Mouse (Mus musculus) forebrain, embryonic 10.5 days (tissue): ENCODE results near the gene Rab44. TPM values are rescaled to one million over a fixed set of nuclear protein-coding genes. Genes with fewer than 3 reads are reported as not detected.

Experiments
- DNase-seq: peaks from one replicate; pipeline ENCODE4 v3.0.0-alpha.2; 2017; ENCODE audit warnings: low spot score; ENCODE audit errors: extremely low spot score
- H3K27ac ChIP-seq: fragments of 300-500 bp; sonication (generic); 2 replicates; pipeline ENCODE4 v1.5.1; 2016; ENCODE audit warnings: mild to moderate bottlenecking
- H3K27me3 ChIP-seq: fragments of 300-500 bp; sonication (generic); 2 replicates; pipeline ENCODE4 v1.6.1; 2016; ENCODE audit warnings: mild to moderate bottlenecking; ENCODE audit not compliant: poor library complexity, severe bottlenecking
- H3K36me3 ChIP-seq: fragments of 300-500 bp; sonication (generic); replicated peaks from 2 replicates; pipeline ENCODE4 v1.6.1; 2016; ENCODE audit warnings: mild to moderate bottlenecking, moderate library complexity
- H3K4me1 ChIP-seq: fragments of 300-500 bp; sonication (generic); 2 replicates; pipeline ENCODE4 v1.6.1; 2016
- H3K4me3 ChIP-seq: fragments of 300-500 bp; sonication (generic); 2 replicates; pipeline ENCODE4 v1.5.1; 2016; ENCODE audit warnings: mild to moderate bottlenecking, moderate library complexity
- H3K9me3 ChIP-seq: fragments of 300-500 bp; sonication (generic); 2 replicates; pipeline ENCODE4 v1.6.1; 2016; ENCODE audit warnings: mild to moderate bottlenecking, moderate library complexity
- WGBS: fragments of 180-500 bp; shearing (Covaris S2); methylation state at CpG from one replicate; pipeline ENCODE4 v1.1.7; 2016; 5-methylcytosine and 5-hydroxymethylcytosine counted together
- polyA plus RNA-seq: library from polyadenylated mRNA; unstranded; fragments of >200 nt; fragmentation: Nextera tagmentation; extraction: Ambion mirVana; gene quantifications from 2 replicates; pipeline ENCODE4 v1.2.1, GENCODE M21; 2016

Gene Rab44
- polyA plus RNA-seq, 1 experiment from 2014 or later, result 0.25 TPM

DNA sequence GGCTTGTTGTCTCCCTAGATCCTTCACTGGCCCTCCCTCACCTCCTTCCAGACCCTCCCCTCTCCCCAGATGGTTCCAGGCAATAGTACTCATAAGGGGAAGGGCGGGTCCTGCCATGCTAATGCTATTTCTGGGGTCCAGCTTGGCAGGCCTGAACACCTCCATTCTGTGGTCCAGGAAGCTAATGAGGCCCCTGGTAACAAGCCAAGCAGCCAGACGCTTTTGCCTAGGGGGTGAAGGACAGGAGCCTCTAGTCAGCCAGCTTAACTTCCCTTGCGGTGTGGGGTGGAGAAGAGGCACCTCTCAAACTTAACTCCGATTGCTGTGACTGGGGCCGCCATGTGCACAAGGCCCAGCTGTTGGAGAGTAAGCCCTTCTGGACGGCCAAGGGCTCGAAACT lies 35.8 kb downstream of the Rab44 start:
- WGBS, result 79% methylated on average over 7 of the region's 7 CpGs
- H3K27ac ChIP-seq, result peak overlapping the region; percentile 44; the same call in 1 of the 2 replicates
- H3K36me3 ChIP-seq, result no peaks in the 10 kb centered on the region
- H3K4me1 ChIP-seq, result peaks cover 32% of the 10 kb centered on the region
- H3K4me3 ChIP-seq, result no peak overlapping the region
- H3K27me3 ChIP-seq, result no peaks in the 10 kb centered on the region
- peaks cover 8% of the 10 kb centered on the region for H3K9me3 ChIP-seq
- DNase-seq, result no peak

DNA sequence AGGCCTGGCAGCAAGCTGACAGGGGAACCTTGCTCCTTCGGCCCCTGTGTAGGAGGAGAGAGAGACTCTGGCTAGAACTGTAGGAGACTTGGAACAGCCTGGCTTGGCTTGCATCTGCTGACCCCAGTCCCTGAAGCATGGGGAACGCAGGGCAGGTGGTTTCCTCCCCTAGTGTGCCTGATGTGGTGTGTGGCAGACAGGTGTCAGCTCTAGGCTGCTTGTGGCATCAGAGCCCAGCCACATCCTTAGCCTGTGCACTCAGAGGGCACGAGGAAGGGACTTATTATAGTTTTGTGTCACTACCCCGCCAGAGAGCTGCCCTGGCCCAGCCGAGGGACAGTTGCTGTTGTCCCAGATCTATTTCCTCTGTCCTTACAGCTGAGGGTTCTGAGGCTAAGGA lies 38.6 kb downstream of the Rab44 start:
- no peaks in the 10 kb centered on the region for H3K27me3 ChIP-seq
- no peak for DNase-seq
- no peak overlapping the region for H3K27ac ChIP-seq
- H3K36me3 ChIP-seq, result no peaks in the 10 kb centered on the region
- peaks cover 47% of the 10 kb centered on the region for H3K4me1 ChIP-seq
- WGBS, result 83% methylated on average over 5 of the region's 5 CpGs
- H3K4me3 ChIP-seq, result no peak overlapping the region
- no peaks in the 10 kb centered on the region for H3K9me3 ChIP-seq

DNA sequence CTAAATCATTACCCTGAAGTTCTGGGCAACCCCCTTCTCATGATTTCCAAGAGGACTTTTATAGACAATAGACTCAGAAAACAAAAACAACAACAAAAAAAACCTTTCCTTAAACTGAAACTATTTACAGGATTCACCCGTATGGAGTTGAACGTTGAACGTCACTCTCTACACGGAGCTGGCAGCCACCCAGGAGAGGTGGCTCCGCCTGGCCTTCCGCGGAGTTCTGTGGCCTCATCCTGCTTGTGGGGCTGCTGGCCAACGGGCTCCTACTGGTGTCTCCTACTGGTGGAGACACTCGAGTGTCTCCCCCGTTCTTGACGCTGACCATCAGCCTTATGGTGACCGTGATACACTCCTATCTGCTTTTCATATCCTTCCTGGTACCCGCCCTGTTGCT lies 40.3 kb downstream of the Rab44 start:
- no peaks in the 10 kb centered on the region for H3K27me3 ChIP-seq
- H3K27ac ChIP-seq, result no peak overlapping the region
- 90% methylated on average over 13 of the region's 13 CpGs for WGBS
- no peak overlapping the region for H3K4me3 ChIP-seq
- H3K36me3 ChIP-seq, result no peaks in the 10 kb centered on the region
- no peaks in the 10 kb centered on the region for H3K9me3 ChIP-seq
- H3K4me1 ChIP-seq, result peaks cover 38% of the 10 kb centered on the region
- no peak for DNase-seq

DNA sequence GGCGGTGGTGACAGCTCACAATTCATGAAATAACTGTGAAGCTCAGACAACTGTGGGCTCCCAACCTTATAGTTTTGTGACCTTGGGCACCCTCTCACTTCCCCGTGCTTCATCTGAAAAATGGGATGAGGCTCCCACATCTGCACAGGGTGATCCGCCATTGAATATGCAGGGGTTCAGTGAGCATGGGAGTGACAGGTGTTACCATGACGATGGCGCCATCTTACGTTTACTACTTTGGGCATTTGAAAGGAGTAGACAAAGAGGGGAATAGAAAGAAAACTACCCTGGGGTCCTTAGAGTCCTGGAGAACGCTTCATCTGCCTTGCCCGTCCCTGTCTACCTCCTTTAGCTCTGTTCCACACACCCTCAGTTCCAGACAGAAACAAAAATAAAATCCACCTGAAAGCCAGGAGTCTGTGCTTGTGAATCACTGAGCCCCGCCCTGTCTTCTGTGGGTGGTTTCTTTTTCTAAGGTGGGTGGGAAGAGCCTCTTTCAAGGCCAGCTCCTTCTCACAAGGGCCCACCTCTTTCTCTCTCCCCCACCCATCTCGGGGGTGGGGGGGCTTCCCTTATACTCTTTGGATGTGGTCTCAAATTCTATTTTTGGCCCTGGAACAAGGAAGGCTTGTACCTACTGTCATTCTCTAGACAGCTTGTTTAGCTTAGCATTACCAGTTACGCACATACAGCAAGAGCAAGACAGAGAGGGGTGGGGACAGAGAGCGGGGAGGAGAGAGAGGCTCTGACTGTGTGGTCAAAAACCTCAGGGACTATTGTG lies 41.6 kb downstream of the Rab44 start:
- WGBS, result 73% methylated on average over 12 of the region's 12 CpGs
- no peaks in the 10 kb centered on the region for H3K9me3 ChIP-seq
- peak overlapping the region; percentile 64 for H3K27ac ChIP-seq
- DNase-seq, result no peak
- no peak overlapping the region for H3K4me3 ChIP-seq
- H3K27me3 ChIP-seq, result no peaks in the 10 kb centered on the region
- H3K4me1 ChIP-seq, result peaks cover 30% of the 10 kb centered on the region
- H3K36me3 ChIP-seq, result no peaks in the 10 kb centered on the region

DNA sequence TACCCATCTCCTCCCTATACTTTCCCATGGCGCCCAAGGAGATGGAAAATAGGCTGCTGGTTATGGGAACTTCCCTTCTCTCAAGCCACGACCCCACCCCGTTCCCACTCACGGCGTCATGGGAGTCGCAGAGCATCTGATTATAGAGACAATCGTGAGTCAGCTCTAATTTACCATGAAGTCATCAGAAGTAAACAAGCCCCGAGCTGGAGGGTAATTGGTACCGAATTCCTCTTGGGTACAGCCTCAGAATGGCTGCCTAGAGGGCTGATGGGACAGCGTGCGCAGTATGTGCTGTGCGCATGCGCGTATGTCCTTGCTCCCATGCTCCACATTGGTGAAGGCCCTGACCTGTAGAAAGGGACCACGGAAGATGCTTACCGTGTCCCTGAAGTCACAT lies 42.5 kb downstream of the Rab44 start:
- Histone ChIP-seq H3K36me3 (no peaks in the 10 kb centered on the region), H3K27ac (peak overlapping the region; percentile 40), H3K9me3 (peaks cover 2% of the 10 kb centered on the region), H3K27me3 (no peaks in the 10 kb centered on the region), H3K4me1 (peaks cover 30% of the 10 kb centered on the region), H3K4me3 (no peak overlapping the region)
- DNase-seq, result no peak
- WGBS, result 85% methylated on average over 16 of the region's 16 CpGs

DNA sequence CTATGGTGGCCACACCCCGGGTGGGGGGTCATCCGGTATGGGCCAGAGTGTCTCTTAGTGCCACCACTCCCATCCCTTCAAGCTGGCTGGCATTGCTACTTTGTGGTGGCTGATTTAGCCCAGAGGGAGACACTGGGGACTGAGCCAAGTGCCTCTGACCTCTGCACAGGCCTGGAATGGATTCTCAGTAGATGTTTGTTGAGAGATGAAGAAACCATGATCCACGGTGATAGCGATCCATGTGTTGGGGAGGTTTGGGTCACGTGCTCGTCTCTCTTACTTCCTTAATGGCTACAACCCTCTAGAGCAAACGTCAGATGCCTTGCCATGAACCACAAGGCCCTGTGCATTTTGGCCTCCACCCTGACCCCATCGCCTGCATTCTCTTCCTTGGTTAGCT lies 42.9 kb downstream of the Rab44 start:
- 94% methylated on average over 8 of the region's 8 CpGs for WGBS
- Histone ChIP-seq H3K27me3 (no peaks in the 10 kb centered on the region), H3K9me3 (peaks cover 7% of the 10 kb centered on the region), H3K4me1 (peaks cover 30% of the 10 kb centered on the region), H3K27ac (peak overlapping the region; percentile 40; the same call in 1 of the 2 replicates), H3K4me3 (no peak overlapping the region), H3K36me3 (no peaks in the 10 kb centered on the region)
- no peak for DNase-seq

DNA sequence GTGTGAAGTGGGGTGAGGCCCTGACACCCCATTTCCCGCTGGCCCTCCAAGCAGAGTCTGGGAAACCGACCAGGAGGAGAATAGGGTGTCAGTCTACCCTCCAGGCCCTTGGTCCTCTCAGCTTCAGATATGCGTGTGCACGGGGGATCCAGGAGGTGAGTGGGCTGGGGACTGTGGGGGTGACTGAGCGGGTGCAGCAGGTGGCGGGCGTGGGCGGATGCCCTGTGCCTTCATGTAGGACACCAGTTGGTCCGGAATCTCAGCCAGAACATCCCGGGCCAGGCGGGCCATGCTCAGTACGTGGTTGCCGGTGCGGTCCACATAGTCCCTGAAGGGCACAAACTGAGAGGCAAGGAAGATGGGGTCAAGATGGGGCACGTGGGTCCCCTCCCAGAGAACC lies 45.0 kb downstream of the Rab44 start:
- H3K4me1 ChIP-seq, result peaks cover 23% of the 10 kb centered on the region
- WGBS, result 96% methylated on average over 15 of the region's 15 CpGs
- no peaks in the 10 kb centered on the region for H3K36me3 ChIP-seq
- no peak overlapping the region for H3K4me3 ChIP-seq
- H3K27me3 ChIP-seq, result 0 out of 2 replicates have a peak, but pooled peaks cover 3% of the 10 kb centered on the region
- H3K27ac ChIP-seq, result no peak overlapping the region
- no peak for DNase-seq
- H3K9me3 ChIP-seq, result peaks cover 7% of the 10 kb centered on the region

DNA sequence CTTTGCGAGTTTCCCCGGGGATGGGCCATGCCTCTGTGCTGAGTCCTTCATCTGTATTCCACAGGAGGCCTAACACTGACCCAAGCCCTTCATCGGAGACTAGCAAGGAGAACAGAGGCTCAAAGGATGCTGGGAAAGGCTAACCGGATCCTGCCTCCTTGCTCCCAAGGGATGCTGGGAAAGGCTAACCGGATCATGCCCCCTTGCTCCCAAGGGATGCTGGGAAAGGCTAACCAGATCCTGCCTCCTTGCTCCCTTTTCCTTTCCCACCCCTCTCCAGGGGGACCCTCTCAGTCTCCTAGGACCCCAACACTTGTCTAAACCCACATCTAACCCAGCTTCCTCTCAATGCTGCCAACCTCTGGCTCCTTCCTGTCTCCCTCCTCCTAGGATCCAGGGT lies 45.4 kb downstream of the Rab44 start:
- H3K36me3 ChIP-seq, result no peaks in the 10 kb centered on the region
- 96% methylated on average over 5 of the region's 5 CpGs for WGBS
- DNase-seq, result no peak
- no peak overlapping the region for H3K4me3 ChIP-seq
- peaks cover 27% of the 10 kb centered on the region for H3K4me1 ChIP-seq
- H3K27me3 ChIP-seq, result peaks cover 8% of the 10 kb centered on the region; the same call in 1 of the 2 replicates
- peaks cover 7% of the 10 kb centered on the region for H3K9me3 ChIP-seq
- H3K27ac ChIP-seq, result 0 out of 2 replicates have a peak overlapping the region, but pooled peaks have one; percentile 4

DNA sequence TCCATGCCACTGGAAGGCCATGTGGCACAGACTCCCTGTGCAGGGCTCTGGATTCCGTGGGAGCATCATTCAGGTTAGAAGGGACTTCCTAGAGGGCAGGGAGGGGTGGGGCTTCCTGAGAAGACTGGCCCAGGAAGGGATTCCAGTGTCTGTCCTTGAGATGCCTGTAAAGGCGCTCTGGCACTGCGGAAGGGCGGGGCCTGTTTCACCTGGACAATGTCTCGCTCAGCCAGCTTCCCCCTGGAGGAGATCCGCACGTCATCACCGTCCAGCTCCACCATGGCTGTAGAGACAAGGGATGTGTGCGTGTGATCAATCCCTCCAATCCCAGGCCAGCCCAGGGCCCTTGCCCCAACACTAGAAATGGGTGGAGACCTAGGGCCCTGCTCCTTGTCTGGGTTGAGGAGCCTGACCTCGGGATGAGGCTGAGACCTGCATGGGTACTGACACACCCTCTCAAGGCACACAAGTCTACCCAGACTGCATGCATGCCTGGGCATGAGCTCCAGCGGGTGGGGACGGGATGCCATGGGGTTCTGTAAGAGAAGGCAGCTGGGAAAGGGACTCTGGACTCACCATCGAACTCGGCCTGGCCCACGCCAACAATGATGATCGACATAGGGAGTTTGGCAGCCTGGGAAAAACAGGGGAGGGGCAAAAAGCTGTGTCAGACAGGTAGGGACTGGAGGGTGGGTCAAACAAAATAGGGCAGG lies 46.0 kb downstream of the Rab44 start:
- Histone ChIP-seq H3K27ac (0 out of 2 replicates have a peak overlapping the region, but pooled peaks have one; percentile 4), H3K4me3 (no peak overlapping the region), H3K27me3 (peaks cover 13% of the 10 kb centered on the region; the same call in 1 of the 2 replicates), H3K36me3 (no peaks in the 10 kb centered on the region), H3K9me3 (peaks cover 7% of the 10 kb centered on the region), H3K4me1 (peaks cover 29% of the 10 kb centered on the region)
- DNase-seq, result no peak
- WGBS, result 90% methylated on average over 16 of the region's 16 CpGs

DNA sequence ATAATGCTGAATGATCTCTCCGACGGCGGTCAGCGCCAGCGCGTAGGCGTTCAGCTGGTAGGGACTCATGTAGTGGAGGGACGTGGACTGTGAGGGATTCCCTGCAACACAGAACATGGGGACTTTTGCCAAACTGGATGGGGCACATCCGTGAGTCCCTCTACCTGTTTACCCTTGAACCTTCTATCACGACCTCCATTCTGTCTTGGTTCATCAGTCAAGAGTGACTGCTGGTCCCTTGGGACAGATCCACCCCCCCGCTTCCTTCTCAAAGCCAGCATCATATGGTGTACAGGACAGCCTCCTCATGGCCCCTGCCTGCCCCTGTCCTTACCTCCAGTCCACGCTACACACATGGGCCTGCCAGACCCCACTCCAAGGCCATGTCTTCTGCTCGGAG lies 48.4 kb downstream of the Rab44 start:
- H3K27me3 ChIP-seq, result peaks cover 36% of the 10 kb centered on the region
- no peaks in the 10 kb centered on the region for H3K36me3 ChIP-seq
- peaks cover 7% of the 10 kb centered on the region for H3K9me3 ChIP-seq
- no peak overlapping the region for H3K27ac ChIP-seq
- no peak for DNase-seq
- H3K4me3 ChIP-seq, result no peak overlapping the region
- peaks cover 23% of the 10 kb centered on the region for H3K4me1 ChIP-seq
- WGBS, result 96% methylated on average over 13 of the region's 13 CpGs

DNA sequence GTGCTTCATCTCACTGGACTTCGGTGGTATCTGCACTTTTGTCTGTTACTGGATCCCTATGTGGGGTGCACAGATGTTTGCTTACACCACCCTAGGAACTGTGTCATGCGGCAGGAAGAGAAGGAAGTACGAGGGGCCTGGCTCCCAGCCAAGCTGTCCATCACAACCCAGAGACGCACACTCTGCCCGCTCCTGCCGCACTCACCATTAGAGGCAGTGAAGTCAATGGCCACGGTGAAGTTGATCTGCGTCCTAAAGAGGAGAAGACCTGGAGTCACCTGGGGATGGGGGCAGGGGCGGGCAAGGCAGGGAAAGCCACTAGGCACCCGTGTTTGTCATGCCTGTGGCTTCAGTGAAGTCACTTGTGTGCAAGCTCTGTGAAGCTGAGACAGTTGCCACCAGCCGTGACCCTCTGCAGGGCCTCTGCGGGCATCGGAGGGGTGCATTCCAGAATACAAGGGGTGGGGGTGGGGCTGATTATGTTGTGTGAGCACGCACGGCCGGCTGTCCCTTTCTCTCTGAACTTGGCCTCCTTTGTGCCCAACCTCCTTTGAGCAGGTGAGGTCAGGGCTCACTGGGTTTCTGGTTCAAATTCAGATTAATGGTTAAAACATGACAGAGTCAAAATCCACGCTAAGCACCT lies 50.6 kb downstream of the Rab44 start:
- peaks cover 7% of the 10 kb centered on the region for H3K9me3 ChIP-seq
- peaks cover 27% of the 10 kb centered on the region for H3K4me1 ChIP-seq
- peaks cover 38% of the 10 kb centered on the region for H3K27me3 ChIP-seq
- H3K27ac ChIP-seq, result peak overlapping the region; percentile 60
- DNase-seq, result no peak
- H3K36me3 ChIP-seq, result no peaks in the 10 kb centered on the region
- WGBS, result 28% methylated on average over 17 of the region's 17 CpGs
- H3K4me3 ChIP-seq, result no peak overlapping the region

DNA sequence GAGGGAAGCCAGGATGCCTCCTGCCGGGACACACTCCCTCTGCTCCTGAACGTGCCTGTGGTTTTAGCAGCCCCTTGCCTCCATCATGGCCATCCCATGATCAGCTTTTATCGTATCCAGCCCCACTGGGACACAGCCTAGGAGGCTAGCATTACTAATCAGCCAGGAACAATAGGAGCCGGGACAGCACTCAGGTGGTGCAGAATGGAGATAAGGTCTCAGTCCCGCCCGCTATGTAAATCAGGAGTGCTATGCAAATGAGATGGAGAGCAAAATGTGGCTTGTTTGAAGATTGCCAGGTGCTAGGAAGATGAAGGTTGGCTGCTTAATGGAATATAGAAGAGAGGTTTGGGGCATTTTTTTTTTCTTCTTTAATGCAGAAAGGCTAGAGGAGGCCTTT lies 51.5 kb downstream of the Rab44 start:
- Histone ChIP-seq H3K27me3 (peaks cover 38% of the 10 kb centered on the region), H3K4me3 (no peak overlapping the region), H3K4me1 (peaks cover 27% of the 10 kb centered on the region), H3K36me3 (no peaks in the 10 kb centered on the region), H3K27ac (no peak overlapping the region), H3K9me3 (peaks cover 7% of the 10 kb centered on the region)
- WGBS, result 11% methylated on average over 6 of the region's 6 CpGs
- DNase-seq, result no peak
